Mouse (Mus musculus) lung, embryonic 14.5 days (tissue): Measurements from ENCODE around the gene Olfr30. TPM values are rescaled to one million over a fixed set of nuclear protein-coding genes. Genes with fewer than 3 reads are reported as not detected.
A peak's percentile ranks its signal among the peaks of the same experiment; 100 is the strongest.
"Not testable (repeated sequence)": the region's sequence is repeated elsewhere in the genome, so short reads cannot be mapped to it uniquely, and the experiment has no call there.

ENCODE experiments used
- ATAC-seq: fragments of 200-750 bp; cut with Nextera tagmentation; 2 replicates; pipeline ENCODE4 v1.8.0; 2017; ENCODE audit warnings: mild to moderate bottlenecking, moderate TSS enrichment, moderate library complexity; ENCODE audit not compliant: insufficient read depth
- DNase-seq: peaks from one replicate; pipeline ENCODE4 v3.0.0-alpha.2; 2015
- H3K27ac ChIP-seq: fragments of 300-500 bp; sonication (generic); 2 replicates; pipeline ENCODE4 v1.5.1; 2014; ENCODE audit warnings: low read depth, mild to moderate bottlenecking, moderate library complexity
- H3K27me3 ChIP-seq: fragments of 300-500 bp; sonication (generic); 2 replicates; pipeline ENCODE4 v1.6.1; 2014; ENCODE audit warnings: low read length, control low read depth; ENCODE audit not compliant: insufficient read depth
- H3K36me3 ChIP-seq: fragments of 300-500 bp; sonication (generic); 2 replicates; pipeline ENCODE4 v1.6.1; 2014; ENCODE audit warnings: control low read depth; ENCODE audit not compliant: insufficient read depth
- H3K4me1 ChIP-seq: fragments of 300-500 bp; sonication (generic); 2 replicates; pipeline ENCODE4 v1.6.1; 2014; ENCODE audit warnings: antibody characterized with exemption, control low read depth; ENCODE audit not compliant: insufficient read depth
- H3K4me2 ChIP-seq: fragments of 300-500 bp; sonication (generic); 2 replicates; pipeline ENCODE4 v1.6.1; 2014; ENCODE audit warnings: mild to moderate bottlenecking
- H3K4me3 ChIP-seq: fragments of 300-500 bp; sonication (generic); 2 replicates; pipeline ENCODE4 v1.5.1; 2014; ENCODE audit warnings: low read depth, low read length
- H3K9ac ChIP-seq: fragments of 300-500 bp; sonication (generic); 2 replicates; pipeline ENCODE4 v1.6.1; 2014
- H3K9me3 ChIP-seq: fragments of 300-500 bp; sonication (generic); 2 replicates; pipeline ENCODE4 v1.6.1; 2016; ENCODE audit warnings: low read depth, low read length, control low read depth
- CTCF ChIP-seq: IDR thresholded peaks from 2 replicates; pipeline ENCODE4 v1.5.1; 2016; ENCODE audit warnings: antibody characterized with exemption, low read depth
- WGBS: fragments of 180-500 bp; shearing (Covaris S2); extraction: QIAGEN DNeasy Blood & Tissue Kit; methylation state at CpG from one replicate; pipeline ENCODE4 v1.1.7; 2014; 5-methylcytosine and 5-hydroxymethylcytosine counted together
- polyA plus RNA-seq: library from polyadenylated mRNA; unstranded; fragments of >200 nt; fragmentation: Nextera tagmentation; extraction: Ambion mirVana; gene quantifications from 2 replicates; pipeline ENCODE4 v1.2.1, GENCODE M21; 2014

The Olfr30 gene
- not detected in 2 replicates for polyA plus RNA-seq

GRCm38 (mm10) chr11:58462170-58462569 lies at the start of gene Olfr30:
Gene Olfr30 (minus strand): TSS chr11:58462270.
- Histone ChIP-seq H3K4me1 (no peaks in the 10 kb centered on the region), H3K36me3 (no peaks in the 10 kb centered on the region), H3K4me3 (no peak within 1 kb of the TSS), H3K9ac (no peak within 1 kb of the TSS), H3K4me2 (no peak within 1 kb of the TSS), H3K27me3 (no peaks in the 10 kb centered on the region), H3K27ac (no peak within 1 kb of the TSS), H3K9me3 (no peaks in the 10 kb centered on the region)
- DNase-seq = no peak
- no peak for ATAC-seq
- TF ChIP-seq CTCF = no peak

- not testable (repeated sequence) for H3K27me3 ChIP-seq, H3K9ac ChIP-seq, ATAC-seq
Measured at GRCm38 (mm10) chr11:58509058-58509457, 47.0 kb upstream of the Olfr30 start.

DNA sequence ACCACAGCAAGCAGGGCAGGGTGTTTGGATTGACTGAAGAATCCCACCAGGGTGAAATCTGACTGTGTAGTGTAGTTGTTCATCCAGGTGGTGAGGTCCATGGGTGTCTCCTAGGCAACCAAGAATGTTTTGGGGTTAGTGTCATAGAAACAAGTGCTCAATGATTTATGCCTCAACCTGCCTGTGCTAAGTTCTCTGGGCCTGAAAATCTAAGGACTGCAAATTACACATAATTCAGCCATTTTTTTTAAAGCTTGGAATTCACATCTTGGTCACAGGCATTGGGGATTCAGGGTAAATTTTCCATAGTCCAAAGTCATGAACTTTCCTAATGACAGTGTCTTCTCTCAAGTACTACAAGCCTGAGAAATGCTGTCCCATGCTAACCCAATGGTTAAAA lies 40.4 kb upstream of the Olfr30 start, which contains the start of gene Olfr331:
Gene Olfr331 (minus strand): TSS at position 101 of the 400 bp plus-strand sequence.
- not testable (repeated sequence) for H3K9ac ChIP-seq, DNase-seq, H3K27me3 ChIP-seq, H3K4me2 ChIP-seq, H3K27ac ChIP-seq, H3K4me3 ChIP-seq, H3K36me3 ChIP-seq, H3K9me3 ChIP-seq, ATAC-seq, H3K4me1 ChIP-seq

More at GRCm38 (mm10) chr11:58509058-58509457, 47.0 kb upstream of the Olfr30 start:
- H3K9me3 ChIP-seq, H3K36me3 ChIP-seq, H3K4me3 ChIP-seq, DNase-seq, H3K4me2 ChIP-seq, H3K4me1 ChIP-seq, H3K27ac ChIP-seq: not testable (repeated sequence)
- WGBS = 78% methylated on average over 19 of the region's 19 CpGs

DNA sequence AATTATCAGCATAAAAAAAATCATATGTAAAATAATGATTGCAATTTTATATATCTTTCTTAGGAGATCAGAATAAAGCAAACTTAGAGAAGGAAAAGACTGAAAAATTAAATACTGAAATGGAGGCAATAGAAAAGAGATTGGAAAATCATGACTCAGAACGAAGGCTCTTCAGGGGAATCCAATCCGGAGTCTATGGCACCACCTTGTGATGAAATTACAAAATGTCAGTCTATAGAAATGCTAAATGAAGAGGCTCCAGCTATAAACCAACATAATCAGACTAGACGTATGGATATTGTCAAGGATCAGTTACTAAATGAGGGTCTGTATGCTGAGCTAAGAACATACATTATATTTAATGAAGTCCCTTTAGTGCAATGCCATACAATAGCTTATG lies 37.2 kb upstream of the Olfr30 start:
- H3K9me3 ChIP-seq = no peaks in the 10 kb centered on the region
- DNase-seq (peak; percentile 60), ATAC-seq (no peak)
- no peak overlapping the region for H3K4me3 ChIP-seq
- TF ChIP-seq CTCF = peak; percentile 27
- no peak overlapping the region for H3K4me2 ChIP-seq
- no peak overlapping the region for H3K27ac ChIP-seq
- whole genome bisulfite sequencing = 40% methylated on average over 3 of the region's 3 CpGs
- H3K4me1 ChIP-seq = no peaks in the 10 kb centered on the region
- H3K27me3 ChIP-seq = no peaks in the 10 kb centered on the region
- H3K9ac ChIP-seq = no peak overlapping the region
- no peaks in the 10 kb centered on the region for H3K36me3 ChIP-seq

- Histone ChIP-seq H3K9me3 (no peaks in the 10 kb centered on the region), H3K9ac (no peak overlapping the region), H3K27me3 (no peaks in the 10 kb centered on the region), H3K4me1 (no peaks in the 10 kb centered on the region), H3K36me3 (no peaks in the 10 kb centered on the region), H3K27ac (no peak overlapping the region), H3K4me3 (no peak overlapping the region), H3K4me2 (no peak overlapping the region)
- no peak for TF ChIP-seq CTCF
- whole genome bisulfite sequencing = 75% methylated on average over 9 of the region's 9 CpGs
- ATAC-seq (no peak), DNase-seq (no peak)
Measured at GRCm38 (mm10) chr11:58498761-58499160, 36.7 kb upstream of the Olfr30 start.

GRCm38 (mm10) chr11:58492455-58492854 lies 30.4 kb upstream of the Olfr30 start, which contains the start of gene Olfr332:
Gene Olfr332 (minus strand): TSS chr11:58492555.
- ATAC-seq = no peak
- TF ChIP-seq CTCF = no peak

DNA sequence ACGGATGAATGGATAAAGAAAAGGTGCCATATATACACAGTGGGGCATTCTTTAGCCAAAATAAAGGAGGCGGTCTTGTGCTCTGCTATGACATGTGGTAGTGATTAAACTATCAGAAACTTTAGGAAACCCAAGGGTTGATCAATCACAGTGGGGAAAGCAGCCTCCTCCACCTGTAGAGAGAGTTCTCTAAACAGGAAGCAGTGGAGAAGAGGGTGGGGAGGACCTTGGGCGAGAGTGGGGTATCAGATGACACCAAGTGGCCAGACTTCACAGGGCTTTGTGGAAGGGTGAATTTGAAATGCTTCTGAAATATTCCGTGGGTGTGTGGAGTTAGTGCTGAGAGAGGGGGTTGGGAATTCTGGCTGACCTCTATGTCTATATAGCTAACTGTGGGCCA lies 8.5 kb downstream of the Olfr30 start:
- ATAC-seq = no peak
- TF ChIP-seq CTCF = no peak
- H3K4me2 ChIP-seq = no peak overlapping the region
- no peak for DNase-seq
- H3K4me1 ChIP-seq = no peaks in the 10 kb centered on the region
- H3K36me3 ChIP-seq = no peaks in the 10 kb centered on the region
- no peak overlapping the region for H3K27ac ChIP-seq
- H3K9ac ChIP-seq = no peak overlapping the region
- H3K4me3 ChIP-seq = no peak overlapping the region
- H3K9me3 ChIP-seq = no peaks in the 10 kb centered on the region
- WGBS = 28% methylated on average over 4 of the region's 4 CpGs
- no peaks in the 10 kb centered on the region for H3K27me3 ChIP-seq

More at GRCm38 (mm10) chr11:58492455-58492854, 30.4 kb upstream of the Olfr30 start, which contains the start of gene Olfr332:
- H3K4me2 ChIP-seq = no peak within 1 kb of the TSS
- H3K9ac ChIP-seq = no peak within 1 kb of the TSS
- no peaks in the 10 kb centered on the region for H3K36me3 ChIP-seq
- no peak for DNase-seq
- H3K4me1 ChIP-seq = no peaks in the 10 kb centered on the region
- H3K27ac ChIP-seq = no peak within 1 kb of the TSS
- H3K4me3 ChIP-seq = no peak within 1 kb of the TSS
- no peaks in the 10 kb centered on the region for H3K27me3 ChIP-seq
- WGBS = 69% methylated on average over 2 of the region's 2 CpGs
- H3K9me3 ChIP-seq = no peaks in the 10 kb centered on the region

GRCm38 (mm10) chr11:58452759-58453158 lies 9.3 kb downstream of the Olfr30 start, which contains the start of gene Lypd9:
Gene Lypd9 (minus strand): TSS chr11:58452923.
- DNase-seq = no peak
- no peaks in the 10 kb centered on the region for H3K9me3 ChIP-seq
- no peak within 1 kb of the TSS for H3K4me2 ChIP-seq
- WGBS = 93% methylated on average over 9 of the region's 9 CpGs
- ATAC-seq = no peak
- no peak within 1 kb of the TSS for H3K27ac ChIP-seq
- no peak within 1 kb of the TSS for H3K9ac ChIP-seq
- H3K4me3 ChIP-seq = no peak within 1 kb of the TSS
- H3K36me3 ChIP-seq = no peaks in the 10 kb centered on the region
- no peaks in the 10 kb centered on the region for H3K27me3 ChIP-seq
- H3K4me1 ChIP-seq = no peaks in the 10 kb centered on the region
- no peak for TF ChIP-seq CTCF
